Mouse (Mus musculus): ENCODE data around the gene Zfp106. TPM values are rescaled to one million over a fixed set of nuclear protein-coding genes. Genes with fewer than 3 reads are reported as not detected.

The Zfp106 gene
- 42.4 and 45.9 TPM in 2 replicates for polyA plus RNA-seq (2012; rRNA removed)

GRCm38 (mm10) chr2:120563235-120563990 lies at the start of gene Zfp106:
Zfp106 (minus strand) TSS chr2:120563843.

GRCm38 (mm10) chr2:120608830-120609723 lies 45.4 kb upstream of the Zfp106 start, which contains the start of the genes Haus2 and Lrrc57:
Haus2 (plus strand) TSS chr2:120609383.
Lrrc57 (minus strand) TSS chr2:120609520.

GRCm38 (mm10) chr2:120566886-120567797 lies 3.5 kb upstream of the Zfp106 start, which contains the start of gene Snap23:
Snap23 (plus strand) TSS chr2:120567671.

Other genes starting within 250 kb of the Zfp106 start
- gene Pla2g4f, start 249.7 kb downstream of the Zfp106 start, polyA plus RNA-seq (2012; rRNA removed), result 0.05 and 0.08 TPM in 2 replicates
- 54.3 and 55.2 TPM in 2 replicates for gene Vps39, start 210.7 kb downstream of the Zfp106 start, polyA plus RNA-seq (2012; rRNA removed)
- 6.7 and 7.3 TPM in 2 replicates for gene Ganc, start 159.9 kb downstream of the Zfp106 start, polyA plus RNA-seq (2012; rRNA removed)
- gene Tmem87a, start 159.7 kb downstream of the Zfp106 start, polyA plus RNA-seq (2012; rRNA removed), result 19.2 and 21.2 TPM in 2 replicates
- gene Capn3, start 107.8 kb downstream of the Zfp106 start, polyA plus RNA-seq (2012; rRNA removed), result 1.1 and 1.7 TPM in 2 replicates
- gene Snap23, start 3.8 kb upstream of the Zfp106 start, polyA plus RNA-seq (2012; rRNA removed), result 19.2 and 21.9 TPM in 2 replicates
- 17.0 and 17.6 TPM in 2 replicates for gene Haus2, start 45.5 kb upstream of the Zfp106 start, polyA plus RNA-seq (2012; rRNA removed)
- 24.2 and 25.5 TPM in 2 replicates for gene Lrrc57, start 45.7 kb upstream of the Zfp106 start, polyA plus RNA-seq (2012; rRNA removed)
- gene Stard9, start 65.3 kb upstream of the Zfp106 start, polyA plus RNA-seq (2012; rRNA removed), result 14.0 and 16.4 TPM in 2 replicates

Data from central nervous system, embryonic 18 days (tissue).